Mouse (Mus musculus): ENCODE measurements around the gene Cd7. TPM values are rescaled to one million over a fixed set of nuclear protein-coding genes. Genes with fewer than 3 reads are reported as not detected.
A peak's percentile ranks its signal among the peaks of the same experiment; 100 is the strongest.

The Cd7 gene
- polyA plus RNA-seq, 1 experiment from 2014 or later: 2.4 TPM

GRCm38 (mm10) chr11:121017703-121018102 lies 21.5 kb downstream of the Cd7 start:
- no peak overlapping the region for H3K4me2 ChIP-seq (replicated peaks; ENCODE audit: low read depth, low read length)
- H3K27ac ChIP-seq (ENCODE audit: low read length): no peak overlapping the region
- ATAC-seq (peak; percentile 52), DNase-seq (ENCODE audit: low spot score) (peak; percentile 79)
- H3K36me3 ChIP-seq (ENCODE audit: insufficient read depth, low read length): no peaks in the 10 kb centered on the region
- no peaks in the 10 kb centered on the region for H3K9me3 ChIP-seq (ENCODE audit: low read length)
- WGBS: 40% methylated on average over 3 of the region's 3 CpGs
- TF ChIP-seq EP300 (IDR thresholded peaks at IDR 0.05): no peak
- peak; percentile 91 for TF ChIP-seq CTCF (IDR thresholded peaks at IDR 0.05)
- H3K27me3 ChIP-seq (replicated peaks; ENCODE audit: insufficient read depth, low read length): no peaks in the 10 kb centered on the region
- no peak overlapping the region for H3K9ac ChIP-seq (replicated peaks; ENCODE audit: low read depth)
- H3K4me3 ChIP-seq (ENCODE audit: low read depth, low read length): no peak overlapping the region
- no peaks in the 10 kb centered on the region for H3K4me1 ChIP-seq (ENCODE audit: insufficient read depth, low read depth, low read length)

- H3K4me3 ChIP-seq (ENCODE audit: low read depth, low read length): no peak overlapping the region
- H3K27ac ChIP-seq (ENCODE audit: low read length): 0 out of 2 replicates have a peak overlapping the region, but pooled peaks have one; percentile 29
- H3K4me1 ChIP-seq (ENCODE audit: insufficient read depth, low read depth, low read length): no peaks in the 10 kb centered on the region
- DNase-seq (ENCODE audit: low spot score) (peak; percentile 59), ATAC-seq (peak; percentile 67)
- 0 out of 2 replicates have a peak overlapping the region, but pooled peaks have one; percentile 12 for H3K9ac ChIP-seq (replicated peaks; ENCODE audit: low read depth)
- WGBS: 22% methylated on average over 6 of the region's 6 CpGs
- H3K27me3 ChIP-seq (replicated peaks; ENCODE audit: insufficient read depth, low read length): no peaks in the 10 kb centered on the region
- H3K9me3 ChIP-seq (ENCODE audit: low read length): no peaks in the 10 kb centered on the region
- no peaks in the 10 kb centered on the region for H3K36me3 ChIP-seq (ENCODE audit: insufficient read depth, low read length)
- TF ChIP-seq CTCF (IDR thresholded peaks at IDR 0.05) (no peak), EP300 (IDR thresholded peaks at IDR 0.05) (no peak)
- H3K4me2 ChIP-seq (replicated peaks; ENCODE audit: low read depth, low read length): peak overlapping the region; percentile 49; the same call in 1 of the 2 replicates
Measured at GRCm38 (mm10) chr11:121015472-121015871, 23.7 kb downstream of the Cd7 start.

GRCm38 (mm10) chr11:121014896-121015300 lies 24.3 kb downstream of the Cd7 start:
- no peak overlapping the region for H3K9ac ChIP-seq (replicated peaks; ENCODE audit: low read depth)

GRCm38 (mm10) chr11:121013656-121014055 lies 25.6 kb downstream of the Cd7 start:
- no peak for DNase-seq (ENCODE audit: low spot score)
- no peak for ATAC-seq
- no peaks in the 10 kb centered on the region for H3K4me1 ChIP-seq (ENCODE audit: insufficient read depth, low read depth, low read length)
- TF ChIP-seq CTCF (IDR thresholded peaks at IDR 0.05) (no peak), EP300 (IDR thresholded peaks at IDR 0.05) (no peak)
- WGBS: 85% methylated on average over 7 of the region's 7 CpGs
- no peak overlapping the region for H3K9ac ChIP-seq (replicated peaks; ENCODE audit: low read depth)
- no peak overlapping the region for H3K27ac ChIP-seq (ENCODE audit: low read length)
- H3K27me3 ChIP-seq (replicated peaks; ENCODE audit: insufficient read depth, low read length): no peaks in the 10 kb centered on the region
- H3K9me3 ChIP-seq (ENCODE audit: low read length): no peaks in the 10 kb centered on the region
- H3K4me3 ChIP-seq (ENCODE audit: low read depth, low read length): no peak overlapping the region
- H3K36me3 ChIP-seq (ENCODE audit: insufficient read depth, low read length): no peaks in the 10 kb centered on the region
- H3K4me2 ChIP-seq (replicated peaks; ENCODE audit: low read depth, low read length): no peak overlapping the region

More at GRCm38 (mm10) chr11:121014896-121015300, 24.3 kb downstream of the Cd7 start:
- no peaks in the 10 kb centered on the region for H3K4me1 ChIP-seq (ENCODE audit: insufficient read depth, low read depth, low read length)
- H3K27ac ChIP-seq (ENCODE audit: low read length): 0 out of 2 replicates have a peak overlapping the region, but pooled peaks have one; percentile 29
- no peaks in the 10 kb centered on the region for H3K9me3 ChIP-seq (ENCODE audit: low read length)
- TF ChIP-seq CTCF (IDR thresholded peaks at IDR 0.05): peak; percentile 48
- TF ChIP-seq EP300 (IDR thresholded peaks at IDR 0.05): peak; percentile 51; the same call in 1 of the 2 replicates
- DNase-seq (ENCODE audit: low spot score): peak; percentile 88
- H3K27me3 ChIP-seq (replicated peaks; ENCODE audit: insufficient read depth, low read length): no peaks in the 10 kb centered on the region
- ATAC-seq: peak; percentile 78
- peak overlapping the region; percentile 17 for H3K4me3 ChIP-seq (ENCODE audit: low read depth, low read length)
- H3K36me3 ChIP-seq (ENCODE audit: insufficient read depth, low read length): no peaks in the 10 kb centered on the region
- 31% methylated on average over 19 of the region's 19 CpGs for WGBS
- peak overlapping the region; percentile 49 for H3K4me2 ChIP-seq (replicated peaks; ENCODE audit: low read depth, low read length)

GRCm38 (mm10) chr11:121010044-121010755 lies 29.0 kb downstream of the Cd7 start:
- H3K36me3 ChIP-seq (ENCODE audit: insufficient read depth, low read length): no peaks in the 10 kb centered on the region
- no peaks in the 10 kb centered on the region for H3K27me3 ChIP-seq (replicated peaks; ENCODE audit: insufficient read depth, low read length)
- 91% methylated on average over 3 of the region's 3 CpGs for WGBS
- DNase-seq (ENCODE audit: low spot score) (no peak), ATAC-seq (no peak)
- H3K27ac ChIP-seq (ENCODE audit: low read length): no peak overlapping the region
- no peaks in the 10 kb centered on the region for H3K9me3 ChIP-seq (ENCODE audit: low read length)
- H3K4me2 ChIP-seq (replicated peaks; ENCODE audit: low read depth, low read length): no peak overlapping the region
- no peaks in the 10 kb centered on the region for H3K4me1 ChIP-seq (ENCODE audit: insufficient read depth, low read depth, low read length)
- no peak overlapping the region for H3K4me3 ChIP-seq (ENCODE audit: low read depth, low read length)
- no peak overlapping the region for H3K9ac ChIP-seq (replicated peaks; ENCODE audit: low read depth)
- TF ChIP-seq CTCF (IDR thresholded peaks at IDR 0.05) (no peak), EP300 (IDR thresholded peaks at IDR 0.05) (no peak)

- no peak overlapping the region for H3K4me3 ChIP-seq (ENCODE audit: low read depth, low read length)
- 63% methylated on average over 6 of the region's 6 CpGs for WGBS
- H3K4me2 ChIP-seq (replicated peaks; ENCODE audit: low read depth, low read length): no peak overlapping the region
- H3K9ac ChIP-seq (replicated peaks; ENCODE audit: low read depth): no peak overlapping the region
- TF ChIP-seq EP300 (IDR thresholded peaks at IDR 0.05) (no peak), CTCF (IDR thresholded peaks at IDR 0.05) (no peak)
- H3K27me3 ChIP-seq (replicated peaks; ENCODE audit: insufficient read depth, low read length): no peaks in the 10 kb centered on the region
- no peaks in the 10 kb centered on the region for H3K36me3 ChIP-seq (ENCODE audit: insufficient read depth, low read length)
- H3K27ac ChIP-seq (ENCODE audit: low read length): no peak overlapping the region
- ATAC-seq (no peak), DNase-seq (ENCODE audit: low spot score) (no peak)
- no peaks in the 10 kb centered on the region for H3K9me3 ChIP-seq (ENCODE audit: low read length)
- H3K4me1 ChIP-seq (ENCODE audit: insufficient read depth, low read depth, low read length): no peaks in the 10 kb centered on the region
Measured at GRCm38 (mm10) chr11:121006184-121006583, 33.0 kb downstream of the Cd7 start.
